Mouse (Mus musculus) erythroblast, embryonic 14.5 days (primary cell): ENCODE results near the gene Lnpep.

Experiments used
- GATA1 ChIP-seq: IDR thresholded peaks from 2 replicates; pipeline ENCODE4 v1.6.1; 2012; ENCODE audit warnings: low read length, inconsistent platforms, mixed read lengths
- TAL1 ChIP-seq: IDR thresholded peaks from 3 replicates; pipeline ENCODE4 v1.6.1; 2012; ENCODE audit warnings: low read length, inconsistent platforms, mixed read lengths

GRCm38 (mm10) chr17:17531338-17531737 lies 93.5 kb downstream of the Lnpep start:
- TF ChIP-seq GATA1: no peak
- no peak for TF ChIP-seq TAL1
